Mouse (Mus musculus): ENCODE results near the gene Trex2.
"Not testable (repeated sequence)": the region's sequence is repeated elsewhere in the genome, so short reads cannot be mapped to it uniquely, and the experiment has no call there.

The Trex2 gene

GRCm38 (mm10) chrX:73430036-73430435 lies 5.1 kb downstream of the Trex2 start:
- no peak for DNase-seq (ENCODE audit: low spot score in 2 of 2)

- DNase-seq (ENCODE audit: low spot score in 2 of 2): no peak
Measured at GRCm38 (mm10) chrX:73412767-73413166, 22.4 kb downstream of the Trex2 start.

GRCm38 (mm10) chrX:73410880-73411517 lies 24.1 kb downstream of the Trex2 start, which contains the start of gene Zfp92:
Zfp92 (plus strand) TSS chrX:73411096.
- no peak for DNase-seq (ENCODE audit: low spot score in 2 of 2)

- no peak for DNase-seq (ENCODE audit: low spot score in 2 of 2)
Measured at GRCm38 (mm10) chrX:73401616-73402015, 33.5 kb downstream of the Trex2 start.

GRCm38 (mm10) chrX:73400951-73401350 lies 34.2 kb downstream of the Trex2 start:
- DNase-seq (ENCODE audit: low spot score in 2 of 2): no peak

- not testable (repeated sequence) for DNase-seq (ENCODE audit: low spot score in 2 of 2)
Measured at GRCm38 (mm10) chrX:73398636-73399035, 36.5 kb downstream of the Trex2 start, which contains the start of gene Gm18336. Gm18336 (minus strand) TSS chrX:73398736.

- no peak for DNase-seq (ENCODE audit: low spot score in 2 of 2)
Measured at GRCm38 (mm10) chrX:73396446-73396845, 38.7 kb downstream of the Trex2 start.

GRCm38 (mm10) chrX:73391481-73391880 lies 43.7 kb downstream of the Trex2 start:
- DNase-seq (ENCODE audit: low spot score in 2 of 2): no peak

- no peak for DNase-seq (ENCODE audit: low spot score in 2 of 2)
Measured at GRCm38 (mm10) chrX:73384924-73385323, 50.2 kb downstream of the Trex2 start.

GRCm38 (mm10) chrX:73384419-73384818 lies 50.7 kb downstream of the Trex2 start:
- DNase-seq (ENCODE audit: low spot score in 2 of 2): no peak

All from heart, adult 9 months (tissue).